Mouse (Mus musculus): ENCODE results near the gene Raf1.

- TF ChIP-seq CTCF (IDR thresholded peaks at IDR 0.05; ENCODE audit: low read depth) (no peak), EP300 (IDR thresholded peaks at IDR 0.05; ENCODE audit: low read depth) (no peak)
Measured at GRCm38 (mm10) chr6:115580810-115581209, 95.6 kb downstream of the Raf1 start.

All from liver, postnatal 0 days (tissue).